Mouse (Mus musculus): ENCODE measurements around the gene Cby3.

The Cby3 gene

GRCm38 (mm10) chr11:50364548-50364947 lies 10.3 kb downstream of the Cby3 start:
- peak; percentile 78 for DNase-seq (ENCODE audit: low spot score)

GRCm38 (mm10) chr11:50365322-50365721 lies 11.1 kb downstream of the Cby3 start:
- no peak for DNase-seq (ENCODE audit: low spot score)

GRCm38 (mm10) chr11:50367531-50367930 lies 13.3 kb downstream of the Cby3 start:
- DNase-seq (ENCODE audit: low spot score) = no peak

GRCm38 (mm10) chr11:50369360-50369911 lies 15.2 kb downstream of the Cby3 start:
- DNase-seq (ENCODE audit: low spot score) = no peak

- no peak for DNase-seq (ENCODE audit: low spot score)
Measured at GRCm38 (mm10) chr11:50370969-50371368, 16.7 kb downstream of the Cby3 start.

- peak; percentile 65 for DNase-seq (ENCODE audit: low spot score)
Measured at GRCm38 (mm10) chr11:50371399-50371841, 17.2 kb downstream of the Cby3 start.

GRCm38 (mm10) chr11:50371911-50372310 lies 17.6 kb downstream of the Cby3 start:
- DNase-seq (ENCODE audit: low spot score) = no peak

DNA sequence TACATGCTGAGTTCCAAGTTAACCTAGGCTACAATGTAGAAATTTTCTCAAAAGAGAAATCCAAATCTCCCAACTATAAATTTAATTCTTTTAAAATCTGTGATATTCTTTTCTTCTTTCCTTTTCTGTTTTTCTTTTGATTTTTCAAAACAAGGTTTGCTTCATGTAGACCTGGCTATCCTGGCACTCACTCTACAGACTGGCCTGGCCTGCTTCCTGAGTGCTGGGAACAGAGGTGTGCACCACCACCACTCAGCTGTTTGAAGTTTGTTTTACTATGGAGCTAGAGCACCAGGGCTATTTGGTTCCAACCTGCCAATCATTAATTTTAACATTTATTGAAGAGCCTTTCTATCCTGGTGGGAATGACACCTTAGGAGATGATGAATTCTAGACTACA lies 18.8 kb downstream of the Cby3 start:
- no peak for DNase-seq (ENCODE audit: low spot score)

DNA sequence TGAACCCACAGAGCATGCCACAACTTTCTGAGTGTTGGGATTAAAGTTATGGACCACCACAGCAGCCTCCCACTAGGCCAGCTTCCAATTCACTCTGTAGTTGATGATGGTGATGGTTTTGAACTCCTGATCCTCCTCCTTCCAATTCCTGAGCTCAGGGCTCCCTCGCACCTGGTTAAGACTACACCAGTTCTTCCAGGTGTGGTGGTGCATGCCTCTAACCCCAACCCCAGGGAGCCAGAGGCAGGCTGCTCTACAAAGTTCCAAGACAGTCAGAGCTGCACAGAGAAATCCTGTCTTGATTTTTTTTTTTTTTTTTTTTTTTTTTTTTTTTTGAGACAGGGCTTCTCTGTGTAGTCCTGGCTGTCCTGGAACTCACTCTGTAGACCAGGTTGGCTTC lies 19.4 kb downstream of the Cby3 start:
- no peak for DNase-seq (ENCODE audit: low spot score)

GRCm38 (mm10) chr11:50374286-50375015 lies 20.2 kb downstream of the Cby3 start:
- no peak for DNase-seq (ENCODE audit: low spot score)

DNA sequence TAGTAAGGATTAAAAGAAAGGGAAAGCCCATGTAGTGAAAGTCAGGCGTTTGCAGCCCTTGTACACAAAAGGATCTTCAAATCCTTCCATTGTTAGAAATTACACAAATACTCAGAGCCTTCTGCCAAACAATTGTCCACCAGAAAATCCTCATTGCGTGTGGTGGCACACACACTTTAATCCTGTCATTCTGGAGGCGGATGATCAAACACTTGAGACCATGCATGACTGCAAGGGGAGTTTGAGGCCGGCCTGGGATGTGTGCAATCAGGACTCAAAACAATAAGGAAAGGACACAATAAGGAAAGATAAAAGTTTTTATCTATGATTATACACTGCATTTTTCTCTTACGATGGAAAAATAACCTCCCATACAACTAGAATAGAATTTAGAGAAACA lies 21.2 kb downstream of the Cby3 start:
- DNase-seq (ENCODE audit: low spot score) = no peak

DNA sequence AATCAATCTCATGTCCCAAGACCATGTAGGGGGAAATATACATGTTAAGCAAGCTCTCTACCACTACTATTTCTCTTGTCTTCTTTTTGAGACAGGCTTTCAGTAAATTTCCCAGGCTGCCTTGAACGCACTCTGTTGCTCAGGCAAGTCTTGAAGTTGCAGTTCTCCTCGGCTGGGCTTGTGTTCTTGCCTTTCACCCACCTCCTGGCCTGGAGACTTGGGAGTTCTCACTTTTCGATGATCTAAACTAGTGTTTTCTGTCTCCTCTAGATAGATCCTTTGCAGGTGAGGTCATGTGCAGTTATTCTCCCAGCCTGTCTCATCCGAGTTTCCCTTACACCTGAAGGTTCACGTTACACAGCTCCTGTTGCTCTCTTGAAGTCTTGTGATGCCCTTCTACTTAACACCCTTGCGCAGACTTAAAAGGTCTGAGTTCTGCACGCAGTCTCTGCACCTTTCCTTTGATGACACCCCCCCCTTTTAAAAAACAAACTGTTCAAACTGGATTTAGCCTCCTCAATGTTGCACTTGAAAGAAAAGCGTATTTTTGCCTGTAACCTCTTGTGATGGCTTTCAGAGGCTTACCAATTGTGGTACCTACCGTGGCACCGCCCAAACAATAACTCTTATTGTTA lies 22.0 kb downstream of the Cby3 start:
- DNase-seq (ENCODE audit: low spot score) = no peak

DNA sequence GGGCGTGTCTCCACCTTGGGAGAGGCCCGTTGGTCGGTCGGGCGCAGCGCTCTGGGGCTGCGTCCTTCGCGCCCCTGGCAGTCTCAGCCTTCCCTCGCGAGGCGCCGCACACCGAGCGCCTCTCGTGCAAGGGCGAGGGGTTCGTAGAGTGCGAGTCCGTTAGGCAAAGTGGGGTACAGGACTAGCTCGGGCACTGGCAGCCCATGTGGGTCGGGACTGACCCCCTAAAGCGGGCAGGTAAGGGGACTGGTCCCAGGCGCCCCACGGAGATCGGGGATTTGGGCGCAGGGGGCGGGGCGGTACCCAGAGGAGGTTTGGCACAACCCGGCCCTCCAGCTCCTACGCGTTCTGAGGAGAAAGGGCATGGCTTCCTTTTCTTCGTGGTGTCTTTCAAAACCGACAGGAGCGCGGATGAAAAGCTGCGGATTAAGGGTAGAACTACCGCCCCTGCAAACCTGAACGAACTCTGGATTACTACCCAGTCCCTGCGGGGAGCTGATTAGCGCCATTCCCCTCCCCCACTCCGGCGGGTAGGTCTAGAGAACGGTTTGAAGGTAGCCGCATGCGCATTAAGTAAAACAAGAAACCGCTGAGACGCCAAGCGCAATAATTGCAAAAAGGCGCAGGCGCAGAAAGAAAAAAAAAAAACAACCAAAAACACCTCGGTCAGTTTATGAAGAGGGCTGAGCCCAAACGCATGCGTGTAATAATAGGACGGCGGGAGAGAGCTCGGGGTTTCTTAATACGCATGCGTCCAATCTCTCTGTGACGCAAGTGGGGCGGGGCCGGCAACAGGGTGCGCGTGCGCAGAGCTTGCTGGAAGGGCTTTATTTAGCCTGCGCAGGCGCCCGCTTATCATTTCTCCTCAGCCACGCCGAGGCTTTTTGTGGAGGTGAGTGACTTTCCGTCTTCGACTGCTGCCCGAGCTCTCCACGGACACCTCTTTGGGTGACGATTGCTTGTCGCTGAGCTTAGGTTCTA lies 22.9 kb downstream of the Cby3 start, which contains the start of gene Hnrnph1:
Gene Hnrnph1 (plus strand): TSS at position 80 of the 981 bp plus-strand sequence.
- peak; percentile 99 for DNase-seq (ENCODE audit: low spot score)

DNA sequence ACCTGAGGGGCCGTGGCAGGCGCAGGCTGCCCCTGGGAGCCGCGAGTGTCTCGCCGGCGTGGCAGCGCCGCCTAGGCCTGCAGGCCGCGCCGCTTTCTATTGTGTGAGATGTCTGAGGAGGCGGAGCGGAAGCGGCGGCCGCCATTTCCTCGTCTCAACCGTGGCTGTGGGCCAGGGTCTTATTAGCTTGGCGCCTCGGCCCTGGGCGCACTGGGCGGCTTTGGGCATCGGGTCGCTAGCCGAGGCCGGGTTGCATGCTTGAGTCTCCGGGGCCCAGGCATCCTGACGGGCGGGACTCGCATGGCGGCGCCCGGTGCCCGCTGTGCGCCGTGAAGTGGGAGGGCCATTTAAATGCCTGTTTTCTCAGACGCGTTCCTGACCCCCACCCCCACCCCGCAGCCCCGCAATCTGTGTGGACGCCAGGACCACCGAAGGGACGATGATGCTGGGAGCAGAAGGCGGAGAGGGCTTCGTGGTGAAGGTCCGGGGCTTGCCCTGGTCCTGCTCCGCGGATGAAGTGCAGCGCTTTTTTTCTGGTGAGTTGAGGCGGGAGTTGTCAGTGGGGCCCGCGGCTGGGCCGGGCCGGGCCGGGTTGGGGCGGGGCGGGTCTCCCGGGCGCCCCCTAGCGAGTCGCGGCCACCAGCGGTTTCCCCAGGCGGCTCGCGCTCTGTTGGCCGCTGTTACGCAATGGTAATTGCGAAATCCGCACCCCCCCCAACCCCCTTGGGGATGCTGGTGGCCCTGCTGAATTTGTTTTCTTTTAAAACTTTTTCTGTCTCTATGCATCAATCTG lies 23.8 kb downstream of the Cby3 start:
- peak; percentile 90 for DNase-seq (ENCODE audit: low spot score)

- DNase-seq (ENCODE audit: low spot score) = no peak
Measured at GRCm38 (mm10) chr11:50379023-50379752, 24.9 kb downstream of the Cby3 start.

- DNase-seq (ENCODE audit: low spot score) = no peak
Measured at GRCm38 (mm10) chr11:50381311-50381710, 27.0 kb downstream of the Cby3 start.

- no peak for DNase-seq (ENCODE audit: low spot score)
Measured at GRCm38 (mm10) chr11:50387167-50387679, 33.0 kb downstream of the Cby3 start.

DNA sequence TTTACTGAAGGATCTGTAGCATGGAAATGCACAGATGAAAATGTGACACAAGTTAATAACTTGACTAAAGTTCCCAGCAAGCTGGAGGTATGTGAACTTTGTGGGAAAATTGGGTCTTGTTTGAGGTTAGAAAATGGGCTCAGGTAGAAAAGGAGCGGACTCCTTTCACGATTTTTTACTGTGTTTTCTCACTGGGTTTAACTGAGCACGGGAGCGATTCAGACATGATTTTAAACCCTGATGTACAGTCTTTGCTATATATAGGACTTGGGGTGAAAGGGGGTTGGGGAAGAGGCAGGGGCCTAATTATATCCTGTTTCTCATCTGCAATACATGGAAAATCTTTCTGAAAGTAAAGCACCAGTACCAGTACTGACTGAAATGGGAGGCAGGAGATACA lies 33.4 kb downstream of the Cby3 start:
- no peak for DNase-seq (ENCODE audit: low spot score)

GRCm38 (mm10) chr11:50388217-50388929 lies 34.1 kb downstream of the Cby3 start:
- DNase-seq (ENCODE audit: low spot score) = no peak

DNA sequence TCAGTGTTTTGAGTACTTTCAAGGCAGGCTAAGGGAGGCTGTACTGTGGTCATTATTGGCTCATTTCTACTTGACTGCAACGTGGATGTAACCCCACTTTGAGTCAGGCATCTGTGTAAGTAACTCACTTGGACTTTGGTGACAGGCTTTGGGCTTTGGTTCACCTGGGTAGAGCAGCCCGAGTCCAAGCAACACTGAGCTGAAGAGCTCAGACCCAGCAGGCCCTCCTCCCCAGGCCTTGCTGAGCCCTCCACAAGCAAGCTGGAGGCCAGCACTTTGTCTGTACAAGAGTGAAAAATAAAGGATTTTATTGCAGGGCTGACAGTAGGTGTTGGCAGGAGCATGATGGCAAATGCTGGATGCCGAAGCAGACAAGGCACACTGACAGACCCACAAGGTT lies 34.7 kb downstream of the Cby3 start:
- DNase-seq (ENCODE audit: low spot score) = no peak

Data from urinary bladder, postnatal 14 days (tissue).